Mouse (Mus musculus) heart, adult 2 months (tissue): ENCODE measurements around the gene Cdk10. TPM values are rescaled to one million over a fixed set of nuclear protein-coding genes. Genes with fewer than 3 reads are reported as not detected.

Source experiments
- DNase-seq, 2 experiments: peaks; one replicate each; pipeline ENCODE4 v3.0.0; 2021
- H3K27ac ChIP-seq: fragments of 200-600 bp; 2 replicates; pipeline ENCODE4 v1.8.1; 2022
- H3K27me3 ChIP-seq: fragments of 200-500 bp; 2 replicates; pipeline ENCODE4 v1.6.1; 2012; ENCODE audit warnings: mild to moderate bottlenecking, low read length, inconsistent platforms, mixed read lengths; ENCODE audit not compliant: control insufficient read depth, insufficient read depth
- H3K36me3 ChIP-seq: fragments of 200-500 bp; 2 replicates; pipeline ENCODE4 v1.6.1; 2012; ENCODE audit warnings: low read length, inconsistent platforms; ENCODE audit not compliant: control insufficient read depth, insufficient read depth
- H3K4me1 ChIP-seq: fragments of 200-500 bp; 2 replicates; pipeline ENCODE4 v1.6.1; 2011; ENCODE audit warnings: low read length; ENCODE audit not compliant: control insufficient read depth, insufficient read depth
- H3K4me3 ChIP-seq: fragments of 200-600 bp; 2 replicates; pipeline ENCODE4 v1.8.1; 2022
- H3K79me2 ChIP-seq: fragments of 200-500 bp; replicated peaks from 2 replicates; pipeline ENCODE4 v1.6.1; 2012; ENCODE audit warnings: mild to moderate bottlenecking, inconsistent platforms, low read length, moderate library complexity, mixed read lengths; ENCODE audit not compliant: control insufficient read depth, insufficient read depth
- H3K9ac ChIP-seq: fragments of 200-500 bp; 2 replicates; pipeline ENCODE4 v1.6.1; 2012; ENCODE audit warnings: low read depth, mild to moderate bottlenecking, control low read depth, inconsistent platforms, low read length, mixed read lengths
- CTCF ChIP-seq: fragments of 200-600 bp; IDR thresholded peaks from 2 replicates; pipeline ENCODE4 v1.8.1; 2022; ENCODE audit warnings: antibody characterized with exemption, mild to moderate bottlenecking, moderate library complexity
- EP300 ChIP-seq: fragments of 200-500 bp; IDR thresholded peaks from 2 replicates; pipeline ENCODE4 v1.6.1; 2011; ENCODE audit warnings: low read depth, low read length, control low read depth; ENCODE audit not compliant: insufficient read depth
- POLR2A ChIP-seq: fragments of 200-500 bp; IDR thresholded peaks from 2 replicates; pipeline ENCODE4 v1.6.1; 2011; ENCODE audit warnings: mild to moderate bottlenecking, low read depth, low read length, control low read depth; ENCODE audit not compliant: insufficient read depth
- WGBS: fragments of 180-500 bp; shearing (Covaris S2); methylation state at CpG from one replicate; pipeline ENCODE4 v1.1.7; 2018; 5-methylcytosine and 5-hydroxymethylcytosine counted together
- intact Hi-C: fragments of 180-260 bp; cut with DNase I; formaldehyde crosslinking; loops from one replicate; pipeline ENCODE4 v1.15.1; 2025
- polyA plus RNA-seq: library from polyadenylated mRNA; depleted of rRNA; stranded (reverse); fragments of >200 nt; gene quantifications from 2 replicates; pipeline ENCODE4 v1.2.3, GENCODE M21; 2012
- total RNA-seq, 2 experiments: library from RNA; stranded (reverse); gene quantifications; 2 replicates each; pipeline ENCODE4 v1.2.3; 2021

The Cdk10 gene
- total and polyA plus RNA-seq, 3 experiments: 18.4 to 32.4 (median 22.9) TPM

GRCm38 (mm10) chr8:123203571-123203970 is 21.1 kb upstream of the Cdk10 start:
- no peak for TF ChIP-seq EP300
- TF ChIP-seq CTCF: no peak
- TF ChIP-seq POLR2A: no peak
- Histone ChIP-seq H3K36me3 (no peaks in the 10 kb centered on the region), H3K4me1 (no peaks in the 10 kb centered on the region), H3K79me2 (no peaks in the 10 kb centered on the region), H3K4me3 (no peak overlapping the region), H3K27me3 (no peaks in the 10 kb centered on the region), H3K27ac (no peak overlapping the region), H3K9ac (no peak overlapping the region)
- no peak for DNase-seq
- intact Hi-C loops: loop anchor here (2.0 to 5.0 kb wide), 2 partner anchors 97 to 366 kb away; no protein-coding TSS in a partner anchor
- WGBS: 76% methylated on average over 3 of the region's 3 CpGs

- peak overlapping the region; percentile 82 for H3K4me3 ChIP-seq
- intact Hi-C loops: loop anchor here (2.0 to 10.0 kb wide), 3 partner anchors 43 to 737 kb away; partner anchors contain the start of genes Ctu2, Rnf166, Vps9d1 and Zfp276
- peak overlapping the region; percentile 90 for H3K9ac ChIP-seq
- no peak for TF ChIP-seq EP300
- no peak for TF ChIP-seq CTCF
- TF ChIP-seq POLR2A: no peak
- H3K27ac ChIP-seq: peak overlapping the region; percentile 93
- 27% methylated on average over 10 of the region's 10 CpGs for WGBS
- no peaks in the 10 kb centered on the region for H3K79me2 ChIP-seq
- DNase-seq: no peak
- peaks cover 3% of the 10 kb centered on the region; the same call in 1 of the 2 replicates for H3K4me1 ChIP-seq
- no peaks in the 10 kb centered on the region for H3K27me3 ChIP-seq
- no peaks in the 10 kb centered on the region for H3K36me3 ChIP-seq
Measured at GRCm38 (mm10) chr8:123211876-123212275, 12.8 kb upstream of the Cdk10 start.

- under 1% methylated on average over 76 of the region's 76 CpGs for WGBS
- intact Hi-C loops: loop anchor here (2.0 to 10.0 kb wide), 3 partner anchors 42 to 738 kb away; partner anchors contain the start of genes Ctu2, Rnf166, Vps9d1 and Zfp276
- peaks cover 3% of the 10 kb centered on the region; the same call in 1 of the 2 replicates for H3K4me1 ChIP-seq
Measured at GRCm38 (mm10) chr8:123212321-123213117, 12.1 kb upstream of the Cdk10 start, which contains the start of the genes Chmp1a and Spata33. Gene Chmp1a, minus strand, starts transcription at chr8:123212763. Gene Spata33, plus strand, starts transcription at chr8:123212832.

DNA sequence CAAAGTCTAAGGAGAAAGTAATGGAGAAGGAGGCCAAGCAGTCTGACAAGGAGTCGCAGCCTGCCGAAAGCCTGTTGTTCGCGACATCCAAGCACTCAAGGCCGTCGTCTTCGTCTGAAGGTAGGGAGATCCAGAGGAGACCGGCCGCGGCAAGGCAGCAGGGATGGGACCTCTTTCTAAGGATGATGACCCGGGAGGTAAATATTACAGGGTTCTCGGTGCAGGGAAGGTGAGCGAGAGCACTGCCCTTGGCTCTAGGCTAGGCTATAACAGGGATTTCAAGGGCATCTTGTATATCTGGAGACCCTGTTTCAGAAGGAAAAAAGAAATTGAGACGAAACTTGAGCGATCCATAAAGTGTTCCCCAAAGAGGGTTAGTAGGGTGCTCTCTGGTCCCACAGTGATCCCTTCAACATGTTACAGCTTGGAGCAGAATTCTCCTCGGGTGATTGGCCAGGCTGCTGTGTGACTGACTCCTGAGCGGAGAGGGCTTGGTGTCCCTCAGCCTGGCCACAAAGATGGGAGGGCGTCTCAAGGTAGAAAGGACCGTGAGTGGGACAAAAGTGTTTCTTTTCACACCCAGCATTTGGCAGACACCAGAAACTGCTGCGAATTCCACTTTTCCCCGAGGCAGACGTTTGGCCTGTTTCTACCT is 11.4 kb upstream of the Cdk10 start:
- WGBS: 15% methylated on average over 22 of the region's 22 CpGs
- intact Hi-C loops: loop anchor here (2.0 to 10.0 kb wide), 3 partner anchors 42 to 738 kb away; partner anchors contain the start of genes Ctu2, Rnf166, Vps9d1 and Zfp276
- peak overlapping the region; percentile 81 for H3K9ac ChIP-seq
- peaks cover 3% of the 10 kb centered on the region; the same call in 1 of the 2 replicates for H3K4me1 ChIP-seq
- H3K27ac ChIP-seq: peak overlapping the region; percentile 93
- peak overlapping the region; percentile 82 for H3K4me3 ChIP-seq
- TF ChIP-seq POLR2A (no peak; the same call in 1 of the 2 replicates), CTCF (peak; percentile 11; the same call in 1 of the 2 replicates), EP300 (no peak)
- H3K27me3 ChIP-seq: no peaks in the 10 kb centered on the region
- no peaks in the 10 kb centered on the region for H3K36me3 ChIP-seq
- no peaks in the 10 kb centered on the region for H3K79me2 ChIP-seq
- DNase-seq: no peak

More at GRCm38 (mm10) chr8:123212321-123213117, 12.1 kb upstream of the Cdk10 start, which contains the start of the genes Chmp1a and Spata33:
- DNase-seq: peak; percentile 89 to 91
- peak within 1 kb of the TSS; percentile 90 for H3K9ac ChIP-seq
- H3K79me2 ChIP-seq: no peaks in the 10 kb centered on the region
- peak within 1 kb of the TSS; percentile 82 for H3K4me3 ChIP-seq
- TF ChIP-seq EP300: 0 out of 2 replicates have a peak, but pooled peaks have one; percentile 4
- peak; percentile 79 for TF ChIP-seq POLR2A
- peak; percentile 86 for TF ChIP-seq CTCF
- H3K27me3 ChIP-seq: no peaks in the 10 kb centered on the region
- H3K27ac ChIP-seq: peak within 1 kb of the TSS; percentile 93
- no peaks in the 10 kb centered on the region for H3K36me3 ChIP-seq

GRCm38 (mm10) chr8:123215430-123215829 is 9.2 kb upstream of the Cdk10 start:
- TF ChIP-seq EP300: peak; percentile 96
- peak; percentile 39; the same call in 1 of the 2 replicates for TF ChIP-seq POLR2A
- TF ChIP-seq CTCF: no peak
- WGBS: 45% methylated on average over 3 of the region's 3 CpGs
- H3K36me3 ChIP-seq: no peaks in the 10 kb centered on the region
- H3K27ac ChIP-seq: peak overlapping the region; percentile 93
- no peak overlapping the region for H3K9ac ChIP-seq
- H3K27me3 ChIP-seq: no peaks in the 10 kb centered on the region
- H3K79me2 ChIP-seq: no peaks in the 10 kb centered on the region
- DNase-seq: peak in 1 of 2 experiments; percentile 70
- H3K4me3 ChIP-seq: no peak overlapping the region
- intact Hi-C loops: loop anchor here (10.0 kb wide), 2 partner anchors 311 to 741 kb away; partner anchors contain the start of genes Ctu2 and Rnf166
- peaks cover 3% of the 10 kb centered on the region; the same call in 1 of the 2 replicates for H3K4me1 ChIP-seq
